Mouse (Mus musculus) spleen, adult 18-20 months (tissue): ENCODE results near the gene Gm17571.

Experiments
- DNase-seq, 2 experiments: peaks; one replicate each; pipeline ENCODE4 v3.0.0; 2022; ENCODE audit warnings: mixed read lengths in 2 of 2

The Gm17571 gene

GRCm38 (mm10) chr9:13446703-13447285 is at the start of gene Gm17571:
Gene Gm17571 (minus strand): TSS chr9:13446753.
- no peak for DNase-seq

GRCm38 (mm10) chr9:13495530-13495929 is 49.0 kb upstream of the Gm17571 start:
- DNase-seq: no peak

- DNase-seq: no peak
These were observed 47.2 kb upstream of the Gm17571 start for GRCm38 (mm10) chr9:13493746-13494145.

- no peak for DNase-seq
These were observed 46.3 kb upstream of the Gm17571 start for GRCm38 (mm10) chr9:13492807-13493206.

DNA sequence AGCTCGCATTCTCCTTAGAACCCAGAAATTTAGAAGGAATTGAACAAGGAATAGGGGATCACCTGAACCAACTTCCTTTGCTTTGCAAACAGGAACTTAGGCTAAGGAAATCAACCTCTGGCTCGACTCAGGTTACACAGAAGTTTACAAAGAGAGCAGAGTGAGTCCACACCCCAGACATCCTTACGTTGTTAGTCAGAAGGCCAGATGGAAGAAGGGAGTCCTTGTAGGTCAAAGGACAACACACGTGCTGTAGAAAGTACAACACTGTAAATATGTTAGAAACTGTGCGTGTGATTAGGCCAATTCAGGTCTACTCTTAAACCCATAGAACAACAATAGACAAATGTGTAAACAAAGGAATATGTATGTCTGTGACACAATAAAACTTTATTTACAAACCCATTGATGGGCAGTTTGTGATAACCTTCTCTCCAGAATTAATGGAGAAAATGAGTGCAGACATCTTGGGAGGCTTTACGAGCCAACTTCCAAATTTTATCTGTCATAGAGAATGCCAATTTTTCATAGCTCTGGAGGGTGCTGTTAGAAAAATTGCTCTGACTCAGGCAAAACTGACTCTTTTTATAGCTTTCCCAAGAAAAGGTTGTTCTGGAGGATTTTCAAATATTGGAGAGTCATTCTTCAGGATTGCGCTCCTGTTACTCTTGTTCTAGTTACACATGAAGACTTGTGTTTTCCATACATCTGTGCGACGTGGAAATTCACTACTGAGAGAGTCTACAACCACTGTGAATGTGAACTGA is 45.5 kb upstream of the Gm17571 start:
- DNase-seq: no peak

GRCm38 (mm10) chr9:13491107-13491506 is 44.6 kb upstream of the Gm17571 start:
- DNase-seq: no peak

DNA sequence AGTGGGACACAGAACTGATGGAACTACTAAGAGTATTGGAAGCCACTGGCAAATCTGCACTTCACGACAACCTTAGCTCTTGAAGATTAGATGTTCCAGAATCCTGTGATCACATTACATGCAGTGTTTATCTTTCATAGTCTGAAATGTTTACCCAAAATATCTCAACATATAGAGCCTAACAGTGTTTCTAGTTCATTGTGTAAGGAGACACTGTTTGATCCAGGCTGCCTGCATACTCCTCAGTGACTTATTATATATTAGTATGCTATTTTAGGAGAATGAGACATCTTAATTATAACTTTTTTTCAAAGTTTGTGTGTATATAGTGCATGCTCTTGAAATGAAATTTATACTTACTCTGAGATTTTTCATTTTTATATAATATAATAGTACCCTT is 39.4 kb upstream of the Gm17571 start:
- DNase-seq: no peak

GRCm38 (mm10) chr9:13484267-13485240 is 38.0 kb upstream of the Gm17571 start:
- no peak for DNase-seq

DNA sequence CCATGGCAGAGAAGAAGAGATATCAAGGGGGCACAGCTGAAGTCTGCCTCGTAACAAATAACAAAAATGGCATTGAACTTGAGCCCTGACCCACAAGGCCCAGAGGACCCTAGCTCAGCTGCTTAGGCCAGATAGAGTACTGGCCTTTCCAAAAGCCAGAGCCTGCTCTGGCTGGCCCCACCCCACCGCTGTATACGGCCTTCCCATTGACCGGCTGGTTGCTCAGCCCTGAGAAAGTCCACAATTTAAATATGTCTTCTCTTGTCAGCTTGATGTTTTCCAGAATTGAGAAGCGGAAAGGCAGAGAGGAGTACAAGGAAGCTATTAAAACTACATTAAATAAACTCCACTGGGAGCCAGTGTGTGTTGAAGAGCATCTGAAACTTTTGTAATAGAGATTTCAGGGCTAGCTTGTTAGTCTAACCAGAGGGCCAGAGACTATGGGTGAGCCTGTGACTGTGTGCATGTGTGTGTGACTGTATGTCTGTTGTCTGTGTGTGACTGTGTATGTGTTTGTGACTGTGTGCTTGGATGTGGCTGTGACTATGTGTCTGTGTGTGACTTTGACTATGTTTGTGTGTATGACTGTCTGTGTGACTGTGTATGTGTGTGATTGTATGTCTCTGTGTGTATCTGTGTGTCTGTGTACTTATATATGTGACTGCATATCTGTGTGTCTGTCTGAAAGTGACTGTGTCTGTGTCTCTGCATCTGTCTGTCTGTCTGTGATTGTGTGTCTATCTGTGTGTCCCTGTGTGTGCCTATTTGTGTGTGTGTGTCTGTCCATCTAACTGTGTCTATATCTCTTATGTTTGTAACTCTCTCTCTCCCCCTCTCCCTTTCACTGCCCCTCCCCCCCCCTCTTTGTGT is 36.9 kb upstream of the Gm17571 start:
- DNase-seq: no peak

- DNase-seq: no peak
These were observed 32.7 kb upstream of the Gm17571 start for GRCm38 (mm10) chr9:13479275-13479674.

DNA sequence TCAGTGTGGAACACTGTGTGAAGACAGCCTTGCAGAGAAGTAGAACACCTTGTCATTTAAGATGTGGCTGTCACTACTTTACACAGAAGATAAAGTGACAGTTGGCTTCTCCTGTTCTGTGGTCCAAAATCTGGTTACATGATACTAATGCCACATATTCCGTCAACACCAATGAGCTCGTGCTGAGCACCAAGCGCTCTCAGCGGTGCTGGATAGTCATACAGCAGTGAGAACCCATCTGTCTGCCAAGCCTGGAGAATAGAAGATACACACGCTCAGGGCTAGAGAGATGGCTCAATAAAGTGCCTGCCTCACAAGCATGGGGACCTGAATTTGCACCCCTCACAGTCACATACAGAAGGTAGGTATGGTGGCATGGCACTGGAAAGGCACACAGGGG is 28.4 kb upstream of the Gm17571 start:
- no peak for DNase-seq

GRCm38 (mm10) chr9:13470013-13470412 is 23.5 kb upstream of the Gm17571 start:
- peak; percentile 55 to 61 for DNase-seq

DNA sequence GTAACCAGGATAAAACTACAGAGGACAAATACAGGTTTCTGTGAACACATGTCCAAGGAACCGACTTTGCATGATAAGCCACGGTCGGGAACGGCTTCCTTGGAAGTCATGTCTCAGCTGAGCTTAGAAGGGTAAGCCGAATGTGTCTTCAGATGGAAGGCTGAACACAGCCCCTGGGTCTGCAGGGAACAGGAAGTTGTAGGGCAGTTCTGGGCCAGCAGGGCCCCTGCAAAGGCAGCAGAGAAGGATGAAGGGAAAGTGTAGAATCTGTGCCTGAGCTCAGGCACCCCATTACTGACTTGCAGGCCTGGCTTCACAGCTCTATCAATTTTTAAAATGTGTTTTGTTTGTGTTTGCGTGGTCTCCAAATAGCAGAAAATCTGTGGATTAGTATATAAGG is 22.2 kb upstream of the Gm17571 start:
- peak; percentile 19 to 47 for DNase-seq

GRCm38 (mm10) chr9:13467745-13468144 is 21.2 kb upstream of the Gm17571 start:
- no peak for DNase-seq

DNA sequence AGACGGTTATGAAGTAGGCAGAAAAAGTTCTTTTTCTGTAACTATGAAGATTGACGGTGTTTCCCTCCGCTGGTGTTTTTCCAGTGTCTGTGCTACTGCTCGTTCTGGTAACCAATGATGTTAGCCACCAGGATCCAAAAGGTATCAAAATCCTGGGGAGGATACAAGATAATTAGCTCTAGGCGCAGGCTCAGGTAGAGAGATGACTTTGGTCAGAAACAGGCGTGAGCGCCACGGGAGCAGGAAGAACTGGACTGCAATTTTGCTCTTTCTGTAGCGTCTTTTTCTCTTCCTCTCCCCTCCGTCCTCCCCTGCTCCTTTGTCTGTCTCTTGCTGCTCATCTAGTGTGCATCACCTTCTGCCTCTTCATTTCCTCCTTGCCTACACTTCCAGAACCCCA is 20.3 kb upstream of the Gm17571 start:
- DNase-seq: peak; percentile 28 to 43

- DNase-seq: peak; percentile 51 to 53
These were observed 19.8 kb upstream of the Gm17571 start for GRCm38 (mm10) chr9:13466351-13466750.

GRCm38 (mm10) chr9:13465358-13466020 is 18.9 kb upstream of the Gm17571 start:
- no peak for DNase-seq

GRCm38 (mm10) chr9:13460926-13461325 is 14.4 kb upstream of the Gm17571 start:
- no peak for DNase-seq

- DNase-seq: no peak
These were observed 13.5 kb upstream of the Gm17571 start for GRCm38 (mm10) chr9:13460012-13460411.

DNA sequence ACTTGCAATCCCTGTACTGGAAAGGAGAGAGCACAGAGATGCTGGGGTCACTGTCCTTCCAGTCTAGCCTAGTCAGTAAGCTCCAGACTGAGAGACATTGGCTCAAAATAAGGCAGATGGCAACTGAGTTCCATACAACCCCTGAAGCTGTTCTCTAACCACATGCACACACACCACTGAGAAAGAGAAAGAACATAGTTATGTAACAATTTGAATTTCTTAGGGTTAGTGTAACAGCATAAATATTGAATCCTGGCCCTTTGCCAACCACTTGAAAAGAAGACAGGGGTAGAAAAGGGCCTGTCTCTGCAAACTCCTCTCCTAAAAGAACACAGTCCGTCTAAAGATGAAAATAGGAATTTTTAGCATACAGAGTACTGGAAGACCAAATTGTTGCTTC is 12.8 kb upstream of the Gm17571 start:
- DNase-seq: no peak

DNA sequence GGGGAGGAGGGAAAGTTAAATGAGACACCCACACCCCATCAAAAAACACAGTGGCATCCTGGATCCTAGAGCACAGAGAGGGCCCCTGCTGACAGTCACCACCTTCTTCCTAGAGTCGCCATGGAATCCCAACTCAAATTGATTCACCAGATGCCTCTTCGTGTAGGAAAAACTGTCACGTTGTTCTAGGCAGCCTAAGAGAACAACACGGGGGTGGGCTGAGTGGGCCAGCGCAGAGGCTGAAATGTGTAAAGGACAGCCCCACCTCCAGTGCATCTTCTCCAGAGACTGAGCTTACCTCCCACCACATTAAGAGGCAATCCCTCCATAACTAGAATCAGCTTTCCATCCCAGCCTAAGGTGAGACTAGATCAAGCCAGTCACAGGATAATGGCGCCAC is 11.2 kb upstream of the Gm17571 start:
- DNase-seq: no peak

DNA sequence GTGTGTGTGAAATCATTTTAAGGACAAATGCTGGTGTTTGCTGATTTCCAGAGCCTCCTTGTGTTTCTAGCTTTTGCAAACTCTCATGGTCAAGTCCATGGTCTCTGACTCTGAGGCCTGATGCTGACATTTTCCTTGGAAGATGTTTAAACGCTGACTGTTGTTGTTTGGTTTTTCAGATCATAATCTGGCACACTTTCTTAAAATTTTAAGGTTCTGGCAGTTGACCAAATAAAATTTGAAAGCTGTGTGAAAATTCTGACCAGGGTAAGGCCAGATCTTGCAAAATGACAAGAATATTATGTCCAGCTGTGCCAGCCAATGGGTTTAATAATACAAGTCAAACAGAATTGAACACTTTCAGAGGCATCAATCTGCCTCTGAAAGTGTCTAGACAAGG is 8.7 kb upstream of the Gm17571 start:
- no peak for DNase-seq
